Comparison of ENCODE assay signal across 19 mouse cellular contexts in genomic region chr2:172046002-172046401, GRCm38 (mm10). TPM values are rescaled to one million over a fixed set of nuclear protein-coding genes. Genes with fewer than 3 reads are reported as not detected.
DNase-seq lines count a peak whose midpoint lies in the region; ATAC-seq and TF ChIP-seq lines count a peak whose summit lies in the region.
"Had no signal": no experiment of that assay in that cellular context is flagged by ENCODE, and none has a peak within 500 bp of the region (broad histone marks: within the 10 kb centered on the region; RNA-seq: fewer than 3 reads in every experiment).

No protein-coding gene starts in this region.

- no peak for TF ChIP-seq CTCF in intestine, postnatal 0 days (IDR thresholded peaks at IDR 0.05; ENCODE audit: low read depth)

- no peak overlapping the region for H3K4me2 ChIP-seq in heart, embryonic 16.5 days (ENCODE audit: low read depth, low read length)
- no peak overlapping the region for H3K4me2 ChIP-seq in neural tube, embryonic 15.5 days
- H3K4me2 ChIP-seq in embryonic facial prominence, embryonic 11.5 days (ENCODE audit: low read depth, low read length): no peak overlapping the region
- H3K4me2 ChIP-seq in intestine, postnatal 0 days (replicated peaks; ENCODE audit: low read depth): no peak overlapping the region
- H3K4me2 ChIP-seq: embryonic facial prominence, embryonic 15.5 days; forebrain, embryonic 13.5 days; intestine, embryonic 15.5 days; lung, embryonic 15.5 days; stomach, embryonic 15.5 days had no signal

- peaks cover 33% of the 10 kb centered on the region for H3K27me3 ChIP-seq in heart, embryonic 16.5 days (ENCODE audit: control insufficient read depth, insufficient read depth, low read length)
- H3K27me3 ChIP-seq in neural tube, embryonic 15.5 days (replicated peaks): peaks cover 41% of the 10 kb centered on the region
- peaks cover 28% of the 10 kb centered on the region for H3K27me3 ChIP-seq in embryonic facial prominence, embryonic 11.5 days (ENCODE audit: control insufficient read depth, insufficient read depth, low read length)
- peaks cover 25% of the 10 kb centered on the region for H3K27me3 ChIP-seq in intestine, postnatal 0 days (replicated peaks; ENCODE audit: control insufficient read depth, insufficient read depth, low read length)
- H3K27me3 ChIP-seq: CH12.LX had no signal

- H3K4me1 ChIP-seq in heart, embryonic 16.5 days (ENCODE audit: control insufficient read depth, insufficient read depth, low read length): peaks cover 8% of the 10 kb centered on the region; the same call in 1 of the 2 replicates
- peaks cover 28% of the 10 kb centered on the region for H3K4me1 ChIP-seq in neural tube, embryonic 15.5 days
- no peaks in the 10 kb centered on the region; the same call in 1 of the 2 replicates for H3K4me1 ChIP-seq in embryonic facial prominence, embryonic 11.5 days (ENCODE audit: control insufficient read depth, insufficient read depth, low read length)
- H3K4me1 ChIP-seq in intestine, postnatal 0 days (replicated peaks; ENCODE audit: control insufficient read depth, insufficient read depth, low read length): no peaks in the 10 kb centered on the region
- H3K4me1 ChIP-seq: lung, embryonic 15.5 days had no signal

- H3K27ac ChIP-seq in heart, embryonic 16.5 days (ENCODE audit: low read length): no peak overlapping the region
- H3K27ac ChIP-seq in neural tube, embryonic 15.5 days (replicated peaks): no peak overlapping the region
- H3K27ac ChIP-seq in embryonic facial prominence, embryonic 11.5 days (replicated peaks; ENCODE audit: low read depth, low read length): no peak overlapping the region
- H3K27ac ChIP-seq in intestine, postnatal 0 days (ENCODE audit: low read depth, low read length): no peak overlapping the region
- H3K27ac ChIP-seq: embryonic facial prominence, embryonic 15.5 days; forebrain, embryonic 13.5 days; heart, adult 2 months; intestine, embryonic 15.5 days; lung, embryonic 15.5 days; stomach, embryonic 15.5 days had no signal

- no peaks in the 10 kb centered on the region for H3K9me3 ChIP-seq in heart, embryonic 16.5 days (replicated peaks; ENCODE audit: control insufficient read depth, low read length)
- no peaks in the 10 kb centered on the region for H3K9me3 ChIP-seq in neural tube, embryonic 15.5 days (replicated peaks)
- H3K9me3 ChIP-seq in embryonic facial prominence, embryonic 11.5 days (replicated peaks; ENCODE audit: control insufficient read depth, low read length): no peaks in the 10 kb centered on the region
- H3K9me3 ChIP-seq in intestine, postnatal 0 days (ENCODE audit: control insufficient read depth): no peaks in the 10 kb centered on the region
- H3K9me3 ChIP-seq: embryonic facial prominence, embryonic 15.5 days; forebrain, embryonic 13.5 days; intestine, embryonic 15.5 days; lung, embryonic 15.5 days; stomach, embryonic 15.5 days had no signal

- no peak overlapping the region for H3K9ac ChIP-seq in heart, embryonic 16.5 days (ENCODE audit: low read length)
- no peak overlapping the region for H3K9ac ChIP-seq in neural tube, embryonic 15.5 days (replicated peaks)
- H3K9ac ChIP-seq in embryonic facial prominence, embryonic 11.5 days (replicated peaks; ENCODE audit: low read length): no peak overlapping the region
- no peak overlapping the region for H3K9ac ChIP-seq in intestine, postnatal 0 days (ENCODE audit: low read depth, low read length)
- H3K9ac ChIP-seq: embryonic facial prominence, embryonic 15.5 days; forebrain, embryonic 13.5 days; intestine, embryonic 15.5 days; lung, embryonic 15.5 days; stomach, embryonic 15.5 days had no signal

- ATAC-seq in heart, embryonic 16.5 days (replicated peaks; ENCODE audit: extremely low read depth, insufficient read depth, low FRiP score): peak; percentile 30; the same call in 1 of the 2 replicates
- no peak for ATAC-seq in neural tube, embryonic 15.5 days (ENCODE audit: low FRiP score)
- ATAC-seq in embryonic facial prominence, embryonic 11.5 days (replicated peaks; ENCODE audit: insufficient number of reproducible peaks, low FRiP score, low TSS enrichment, low read depth): 0 out of 2 replicates have a peak, but pooled peaks have one; percentile 37
- no peak for ATAC-seq in intestine, postnatal 0 days
- no peak for ATAC-seq in erythroid progenitor cell, adult 5-6 weeks (replicated peaks; ENCODE audit: low FRiP score, poor library complexity, severe bottlenecking)
- ATAC-seq: forebrain, embryonic 13.5 days; intestine, embryonic 15.5 days had no signal

- no peaks in the 10 kb centered on the region for H3K36me3 ChIP-seq in heart, embryonic 16.5 days (ENCODE audit: control insufficient read depth, insufficient read depth)
- no peaks in the 10 kb centered on the region for H3K36me3 ChIP-seq in neural tube, embryonic 15.5 days
- no peaks in the 10 kb centered on the region for H3K36me3 ChIP-seq in embryonic facial prominence, embryonic 11.5 days (replicated peaks; ENCODE audit: control insufficient read depth, insufficient read depth, low read depth, low read length)
- H3K36me3 ChIP-seq in intestine, postnatal 0 days (ENCODE audit: control insufficient read depth, insufficient read depth): no peaks in the 10 kb centered on the region
- H3K36me3 ChIP-seq: embryonic facial prominence, embryonic 15.5 days; intestine, embryonic 15.5 days; lung, embryonic 15.5 days; stomach, embryonic 15.5 days had no signal

- WGBS in heart, embryonic 16.5 days: 25% methylated on average over 7 of the region's 7 CpGs
- 60% methylated on average over 7 of the region's 7 CpGs for WGBS in neural tube, embryonic 15.5 days
- 19% methylated on average over 7 of the region's 7 CpGs for WGBS in embryonic facial prominence, embryonic 11.5 days
- WGBS in intestine, postnatal 0 days: 41% methylated on average over 7 of the region's 7 CpGs

- no peak for DNase-seq in heart, adult 9 months (ENCODE audit: low spot score in 2 of 2)
- peak; percentile 49 for DNase-seq in neural tube, embryonic 10.5 days (ENCODE audit: extremely low spot score, low spot score)
- peak; percentile 16 for DNase-seq in embryonic facial prominence, embryonic 11.5 days (ENCODE audit: low spot score)
- peak; percentile 17 for DNase-seq in retina, postnatal 1 day
- DNase-seq: cerebellum, adult 9-11 months; heart, adult 2 months; liver; thymus, postnatal 25 days had no signal

- no peak overlapping the region for H3K4me3 ChIP-seq in heart, embryonic 16.5 days (ENCODE audit: low read length)
- H3K4me3 ChIP-seq in neural tube, embryonic 15.5 days (replicated peaks): no peak overlapping the region
- no peak overlapping the region for H3K4me3 ChIP-seq in embryonic facial prominence, embryonic 11.5 days (ENCODE audit: low read depth, low read length)
- H3K4me3 ChIP-seq in intestine, postnatal 0 days (ENCODE audit: low read depth, low read length): no peak overlapping the region
- H3K4me3 ChIP-seq: embryonic facial prominence, embryonic 15.5 days; forebrain, embryonic 13.5 days; heart, adult 2 months; intestine, embryonic 15.5 days; lung, embryonic 15.5 days; stomach, embryonic 15.5 days had no signal

RNA-seq across cellular contexts. Expression of gene Cbln4, which starts 2.7 kb away (rescaled TPM):
- polyA plus RNA-seq in heart, embryonic 16.5 days (2015; fragmentation: Nextera tagmentation; extraction: Ambion mirVana): 0.07 TPM in 1 of 2 replicates, not detected in the other
- 37.0 and 45.0 TPM in 2 replicates for polyA plus RNA-seq in neural tube, embryonic 15.5 days (2015; fragmentation: Nextera tagmentation; extraction: Ambion mirVana)
- polyA plus RNA-seq in embryonic facial prominence, embryonic 11.5 days (2014; fragmentation: Nextera tagmentation; extraction: Ambion mirVana): 3.5 and 4.1 TPM in 2 replicates
- 0.29 and 0.33 TPM in 2 replicates for polyA plus RNA-seq in intestine, postnatal 0 days (2015; fragmentation: Nextera tagmentation; extraction: Ambion mirVana)
- total RNA-seq in erythroid progenitor cell, adult 5-6 weeks (2015; ENCODE audit: low replicate concordance): not detected in 2 replicates
- total RNA-seq in erythroid progenitor cell, adult 5-6 weeks (2017; ENCODE audit: low replicate concordance): not detected in 2 replicates
- total RNA-seq: CH12.LX; heart, adult 2 months; megakaryocyte-erythroid progenitor cell, adult 5-6 weeks had no signal
- polyA plus RNA-seq: heart, adult 2 months had no signal

Comparison
In these comparisons a context has a peak if more than half of its experiments do, and no peak if none do; other contexts are left out.
1. ATAC-seq: peak in heart, embryonic 16.5 days (single experiment) and embryonic facial prominence, embryonic 11.5 days (single experiment); none in neural tube, embryonic 15.5 days (single experiment), intestine, postnatal 0 days (single experiment) and erythroid progenitor cell, adult 5-6 weeks (single experiment).
2. DNase-seq: peak in neural tube, embryonic 10.5 days (single experiment), embryonic facial prominence, embryonic 11.5 days (single experiment) and retina, postnatal 1 day (single experiment); none in heart, adult 9 months (0 of 2).